Mouse (Mus musculus): ENCODE measurements around the gene Sema3f. TPM values are rescaled to one million over a fixed set of nuclear protein-coding genes. Genes with fewer than 3 reads are reported as not detected.

The Sema3f gene
- 1.2 TPM in 1 of 4 replicates, not detected in the others for total RNA-seq (2023; ENCODE audit: inconsistent age)

GRCm38 (mm10) chr9:107709697-107710483 is at the start of gene Sema3f:
Gene Sema3f (minus strand): TSS chr9:107710475.

GRCm38 (mm10) chr9:107679501-107679900 is 30.8 kb downstream of the Sema3f start, which contains the start of gene Gnat1:
Gene Gnat1 (minus strand): TSS chr9:107679712.

GRCm38 (mm10) chr9:107669480-107669945 is 40.8 kb downstream of the Sema3f start, which contains the start of gene Slc38a3:
Gene Slc38a3 (minus strand): TSS chr9:107669530.

GRCm38 (mm10) chr9:107635279-107636028 is 74.8 kb downstream of the Sema3f start, which contains the start of gene Gnai2:
Gene Gnai2 (minus strand): TSS chr9:107635367.

Other genes with a start within 250 kb of the Sema3f start
- 22.8 to 26.5 TPM (median 26.1 TPM) in 4 replicates for gene Tmem115, start 176.5 kb downstream of the Sema3f start, total RNA-seq (2023; ENCODE audit: inconsistent age)
- 13.7 to 16.6 TPM (median 14.5 TPM) in 4 replicates for gene Cyb561d2, start 168.3 kb downstream of the Sema3f start, total RNA-seq (2023; ENCODE audit: inconsistent age)
- gene Nprl2, start 168.2 kb downstream of the Sema3f start, total RNA-seq (2023; ENCODE audit: inconsistent age): 23.5 to 29.7 TPM (median 25.9 TPM) in 4 replicates
- gene Zmynd10, start 163.2 kb downstream of the Sema3f start, total RNA-seq (2023; ENCODE audit: inconsistent age): 0.54 to 1.1 TPM in 2 of 4 replicates, not detected in the others
- gene Rassf1, start 158.9 kb downstream of the Sema3f start, total RNA-seq (2023; ENCODE audit: inconsistent age): 62.1 to 68.3 TPM (median 65.1 TPM) in 4 replicates
- gene Tusc2, start 147.2 kb downstream of the Sema3f start, total RNA-seq (2023; ENCODE audit: inconsistent age): 22.7 to 26.0 TPM (median 23.6 TPM) in 4 replicates
- gene Hyal2, start 142.5 kb downstream of the Sema3f start, total RNA-seq (2023; ENCODE audit: inconsistent age): 2.3 to 8.2 TPM (median 3.1 TPM) in 4 replicates
- gene Hyal1, start 133.5 kb downstream of the Sema3f start, total RNA-seq (2023; ENCODE audit: inconsistent age): 2.9 to 5.6 TPM (median 4.3 TPM) in 4 replicates
- gene Naa80, start 131.6 kb downstream of the Sema3f start, total RNA-seq (2023; ENCODE audit: inconsistent age): 9.9 to 12.6 TPM (median 10.4 TPM) in 4 replicates
- 1.4 to 2.6 TPM (median 1.8 TPM) in 4 replicates for gene Hyal3, start 129.7 kb downstream of the Sema3f start, total RNA-seq (2023; ENCODE audit: inconsistent age)
- gene Ifrd2, start 122.8 kb downstream of the Sema3f start, total RNA-seq (2023; ENCODE audit: inconsistent age): 24.5 to 28.9 TPM (median 26.8 TPM) in 4 replicates
- 0.64 to 2.6 TPM (median 1.4 TPM) in 4 replicates for gene Sema3b, start 101.2 kb downstream of the Sema3f start, total RNA-seq (2023; ENCODE audit: inconsistent age)
- gene Gnai2, start 75.1 kb downstream of the Sema3f start, total RNA-seq (2023; ENCODE audit: inconsistent age): 627 to 662 TPM (median 650 TPM) in 4 replicates
- gene Slc38a3, start 40.9 kb downstream of the Sema3f start, total RNA-seq (2023; ENCODE audit: inconsistent age): not detected in 4 replicates
- 0.51 to 3.0 TPM (median 1.1 TPM) in 3 of 4 replicates, not detected in the other for gene Gnat1, start 30.8 kb downstream of the Sema3f start, total RNA-seq (2023; ENCODE audit: inconsistent age)
- gene Rbm5, start 60.5 kb upstream of the Sema3f start, total RNA-seq (2023; ENCODE audit: inconsistent age): 286 to 321 TPM (median 308 TPM) in 4 replicates
- gene Rbm6, start 162.8 kb upstream of the Sema3f start, total RNA-seq (2023; ENCODE audit: inconsistent age): 105 to 119 TPM (median 118 TPM) in 4 replicates
- gene Mon1a, start 177.7 kb upstream of the Sema3f start, total RNA-seq (2023; ENCODE audit: inconsistent age): 13.3 to 16.8 TPM (median 15.5 TPM) in 4 replicates
- gene Mst1r, start 196.4 kb upstream of the Sema3f start, total RNA-seq (2023; ENCODE audit: inconsistent age): 0.09 to 0.67 TPM (median 0.62 TPM) in 4 replicates
- not detected in 4 replicates for gene Actl11, start 218.0 kb upstream of the Sema3f start, total RNA-seq (2023; ENCODE audit: inconsistent age)
- not detected in 4 replicates for gene Camkv, start 225.2 kb upstream of the Sema3f start, total RNA-seq (2023; ENCODE audit: inconsistent age)
- 5.7 to 9.6 TPM (median 7.8 TPM) in 4 replicates for gene Traip, start 239.7 kb upstream of the Sema3f start, total RNA-seq (2023; ENCODE audit: inconsistent age)

All from B cell, adult (primary cell).